Mouse (Mus musculus) embryonic facial prominence, embryonic 13.5 days (tissue): Measurements from ENCODE around the gene Gm7995. TPM values are rescaled to one million over a fixed set of nuclear protein-coding genes. Genes with fewer than 3 reads are reported as not detected.
"Not testable (repeated sequence)": the region's sequence is repeated elsewhere in the genome, so short reads cannot be mapped to it uniquely, and the experiment has no call there.

Source experiments
- ATAC-seq: fragments of 200-750 bp; cut with Nextera tagmentation; 2 replicates; pipeline ENCODE4 v1.8.0; 2017; ENCODE audit warnings: low read depth; ENCODE audit not compliant: insufficient number of reproducible peaks, insufficient read depth, low FRiP score, low TSS enrichment
- H3K27ac ChIP-seq: fragments of 300-500 bp; sonication (generic); 2 replicates; pipeline ENCODE4 v1.5.1; 2015; ENCODE audit warnings: moderate library complexity, mild to moderate bottlenecking, inconsistent platforms
- H3K27me3 ChIP-seq: fragments of 300-500 bp; sonication (generic); 2 replicates; pipeline ENCODE4 v1.6.1; 2015; ENCODE audit warnings: mild to moderate bottlenecking, inconsistent platforms
- H3K36me3 ChIP-seq: fragments of 300-500 bp; sonication (generic); 2 replicates; pipeline ENCODE4 v1.6.1; 2015; ENCODE audit warnings: mild to moderate bottlenecking, inconsistent platforms
- H3K4me1 ChIP-seq: fragments of 300-500 bp; sonication (generic); 2 replicates; pipeline ENCODE4 v1.6.1; 2015; ENCODE audit warnings: inconsistent platforms
- H3K4me2 ChIP-seq: fragments of 300-500 bp; sonication (generic); 2 replicates; pipeline ENCODE4 v1.6.1; 2015; ENCODE audit warnings: moderate library complexity, mild to moderate bottlenecking, inconsistent platforms
- H3K4me3 ChIP-seq: fragments of 300-500 bp; sonication (generic); 2 replicates; pipeline ENCODE4 v1.5.1; 2015; ENCODE audit warnings: mild to moderate bottlenecking, inconsistent platforms
- H3K9ac ChIP-seq: fragments of 300-500 bp; sonication (generic); 2 replicates; pipeline ENCODE4 v1.6.1; 2015; ENCODE audit warnings: mild to moderate bottlenecking, inconsistent platforms
- H3K9me3 ChIP-seq: fragments of 300-500 bp; sonication (generic); 2 replicates; pipeline ENCODE4 v1.6.1; 2016; ENCODE audit warnings: inconsistent platforms
- WGBS: fragments of 180-500 bp; shearing (Covaris S2); methylation state at CpG from one replicate; pipeline ENCODE4 v1.1.7; 2015; ENCODE audit warnings: mixed read lengths; 5-methylcytosine and 5-hydroxymethylcytosine counted together
- microRNA-seq: library from miRNA; unstranded; fragments of <30 nt; microRNA quantifications from one replicate; pipeline ENCODE4, GENCODE M21; 2016
- polyA plus RNA-seq: library from polyadenylated mRNA; unstranded; fragments of >200 nt; fragmentation: Nextera tagmentation; extraction: Ambion mirVana; gene quantifications from 2 replicates; pipeline ENCODE4 v1.2.1, GENCODE M21; 2015

The Gm7995 gene
- polyA plus RNA-seq: not detected in 2 replicates

DNA sequence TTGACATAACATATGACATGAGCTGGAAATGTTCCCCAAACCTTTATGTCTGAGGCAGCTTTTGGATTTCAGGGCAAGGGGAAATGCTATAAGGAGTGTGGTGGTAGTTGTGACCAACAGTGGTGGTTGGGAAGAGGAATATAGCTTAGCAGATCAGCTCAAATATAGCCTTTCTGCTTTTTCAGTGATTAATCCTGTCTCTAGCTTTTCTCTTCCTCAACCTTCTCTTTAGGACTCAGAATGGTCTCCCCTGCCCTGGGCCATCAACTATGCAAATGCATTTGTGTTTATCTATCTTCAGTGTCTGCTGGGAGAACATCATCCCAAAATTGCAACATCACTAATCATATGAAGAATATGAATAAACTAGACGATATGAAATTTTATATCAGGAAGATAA lies at the start of gene Gm7995:
Gene Gm7995 (plus strand): TSS at position 301 of the 400 bp plus-strand sequence.
- H3K4me2 ChIP-seq, H3K9me3 ChIP-seq, ATAC-seq, H3K4me3 ChIP-seq, H3K36me3 ChIP-seq, H3K27me3 ChIP-seq, H3K27ac ChIP-seq, H3K9ac ChIP-seq, H3K4me1 ChIP-seq: not testable (repeated sequence)
- no CpG with 5 or more reads among the region's 1 CpGs for WGBS

- not testable (repeated sequence) for H3K4me3 ChIP-seq, H3K9me3 ChIP-seq, H3K4me1 ChIP-seq, H3K9ac ChIP-seq, H3K4me2 ChIP-seq, H3K36me3 ChIP-seq, H3K27ac ChIP-seq, ATAC-seq, H3K27me3 ChIP-seq
- 60% methylated on average over 1 of the region's 3 CpGs for WGBS
These were observed 12.8 kb upstream of the Gm7995 start, which contains the start of gene Gm9611 for GRCm38 (mm10) chr14:42297258-42297657. TSS of gene Gm9611 (minus strand) at chr14:42297358.

Small RNA genes lying within 50 kb of the gene (microRNA-seq; reads per million reads assigned to microRNA genes)
- gene Gm25208 (not detected), gene Gm25892 (not detected)

Other genes with a start within 250 kb of the Gm7995 start
- not detected in 2 replicates for gene Gm7951, start 192.8 kb upstream of the Gm7995 start, polyA plus RNA-seq
- gene Gm17027, start 147.6 kb upstream of the Gm7995 start, polyA plus RNA-seq: not detected in 2 replicates
- not detected in 2 replicates for gene Gm3573, start 119.4 kb upstream of the Gm7995 start, polyA plus RNA-seq
- gene Gm17026, start 50.2 kb upstream of the Gm7995 start, polyA plus RNA-seq: not detected in 2 replicates
- not detected in 2 replicates for gene Gm9611, start 12.9 kb upstream of the Gm7995 start, polyA plus RNA-seq
- gene Gm8005, start 129.5 kb downstream of the Gm7995 start, polyA plus RNA-seq: not detected in 2 replicates
- gene Gm8011, start 153.7 kb downstream of the Gm7995 start, polyA plus RNA-seq: not detected in 2 replicates
- not detected in 2 replicates for gene Gm8020, start 192.1 kb downstream of the Gm7995 start, polyA plus RNA-seq
- not detected in 2 replicates for gene Gm8024, start 214.1 kb downstream of the Gm7995 start, polyA plus RNA-seq